Mouse (Mus musculus) telencephalon, adult 2 months (tissue): ENCODE data around the gene Abhd14b.

Source experiments
- DNase-seq: peaks from one replicate; pipeline ENCODE4 v3.0.0-alpha.2; 2011; ENCODE audit warnings: low read depth, low spot score

Gene Abhd14b

DNA sequence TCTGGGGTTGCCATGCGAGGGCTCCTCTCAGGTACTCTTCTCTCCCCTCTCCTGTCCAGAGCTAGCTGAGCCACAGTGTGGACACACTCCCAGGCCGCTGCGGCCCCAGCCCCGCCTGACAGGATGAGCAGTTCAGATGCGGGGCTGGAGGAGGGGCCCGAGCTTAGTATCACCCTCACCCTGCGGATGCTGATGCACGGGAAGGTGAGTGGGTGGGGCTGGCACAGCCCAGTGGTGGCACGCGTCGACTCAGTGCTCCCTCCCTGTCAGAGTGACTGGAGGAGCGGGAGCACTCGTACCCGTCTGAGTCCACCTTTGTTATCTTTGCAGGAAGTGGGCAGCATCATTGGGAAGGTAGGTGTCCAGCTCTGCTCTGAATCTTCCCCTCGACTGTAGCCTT lies 12.7 kb downstream of the Abhd14b start:
- DNase-seq: no peak

DNA sequence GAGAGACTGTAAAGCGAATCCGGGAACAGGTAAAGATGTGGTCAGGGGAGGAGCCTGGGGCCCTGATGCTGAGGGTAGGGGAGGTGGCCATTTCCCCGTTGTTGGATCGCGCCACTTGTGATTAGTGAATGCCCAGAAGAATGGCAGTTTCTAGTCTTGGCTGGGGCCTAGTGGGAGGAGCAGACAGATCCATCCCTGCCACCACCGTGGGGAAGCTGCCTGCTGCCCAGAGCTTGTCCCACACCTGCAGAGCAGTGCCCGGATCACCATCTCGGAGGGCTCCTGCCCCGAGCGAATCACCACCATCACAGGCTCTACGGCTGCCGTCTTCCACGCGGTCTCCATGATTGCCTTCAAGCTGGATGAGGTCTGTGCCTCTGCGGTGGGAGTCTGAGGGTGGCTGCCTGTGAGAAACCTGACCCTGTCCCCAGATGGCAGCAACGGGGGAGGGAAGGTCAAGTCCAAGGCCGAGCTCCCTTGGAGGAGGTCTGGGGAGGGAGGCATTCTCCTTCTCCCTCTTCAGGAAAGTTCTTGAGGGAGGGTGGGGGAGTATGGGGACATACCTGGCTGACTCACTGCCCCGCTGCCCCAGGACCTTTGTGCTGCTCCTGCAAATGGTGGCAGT lies 13.3 kb downstream of the Abhd14b start:
- DNase-seq: no peak

DNA sequence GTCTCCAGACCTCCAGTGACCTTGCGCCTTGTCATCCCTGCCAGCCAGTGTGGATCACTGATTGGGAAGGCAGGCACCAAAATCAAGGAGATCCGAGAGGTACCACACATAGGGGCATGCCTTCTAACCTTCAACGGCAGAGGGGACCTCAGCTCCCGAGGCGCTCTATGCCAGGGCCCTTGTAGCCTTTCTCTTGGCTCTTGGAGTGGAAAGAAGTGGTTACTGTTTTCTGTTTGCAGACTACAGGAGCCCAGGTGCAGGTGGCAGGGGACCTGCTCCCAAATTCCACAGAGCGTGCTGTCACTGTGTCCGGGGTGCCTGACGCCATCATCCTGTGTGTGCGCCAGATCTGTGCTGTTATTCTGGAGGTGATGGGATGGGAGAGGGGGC lies 13.8 kb downstream of the Abhd14b start:
- no peak for DNase-seq

DNA sequence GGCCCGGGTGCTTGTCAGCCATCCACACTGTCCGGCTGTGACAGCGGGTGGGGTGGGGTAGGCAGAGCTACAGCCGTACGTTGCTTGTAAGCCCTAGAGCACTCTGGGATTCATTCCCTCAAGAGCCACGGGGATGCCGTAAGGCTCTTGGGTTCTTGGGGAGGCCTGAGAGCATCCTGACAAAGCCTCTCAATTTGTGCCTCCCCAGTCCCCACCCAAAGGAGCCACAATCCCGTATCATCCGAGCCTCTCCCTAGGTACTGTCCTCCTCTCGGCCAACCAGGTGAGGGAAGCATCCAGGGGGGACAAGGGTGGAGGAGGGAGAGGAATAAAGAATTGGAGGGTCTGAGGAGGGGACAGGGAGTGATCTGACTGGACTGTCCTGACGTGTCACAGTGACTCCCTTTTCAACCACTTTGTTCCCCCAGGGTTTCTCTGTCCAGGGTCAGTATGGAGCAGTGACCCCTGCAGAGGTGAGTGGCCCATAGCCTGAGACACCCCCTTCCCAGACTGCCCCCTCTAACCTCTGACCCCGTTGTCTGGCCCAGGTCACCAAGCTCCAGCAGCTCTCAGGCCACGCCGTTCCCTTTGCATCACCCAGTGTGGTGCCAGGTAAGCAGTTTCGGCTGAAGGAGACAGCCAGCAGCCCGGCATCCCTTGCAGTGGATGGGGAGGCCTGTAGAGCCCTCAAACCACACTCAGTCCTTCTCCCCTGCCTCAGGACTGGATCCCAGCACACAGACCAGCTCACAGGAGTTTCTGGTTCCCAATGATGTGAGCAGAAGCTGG lies 14.6 kb downstream of the Abhd14b start:
- DNase-seq: no peak

DNA sequence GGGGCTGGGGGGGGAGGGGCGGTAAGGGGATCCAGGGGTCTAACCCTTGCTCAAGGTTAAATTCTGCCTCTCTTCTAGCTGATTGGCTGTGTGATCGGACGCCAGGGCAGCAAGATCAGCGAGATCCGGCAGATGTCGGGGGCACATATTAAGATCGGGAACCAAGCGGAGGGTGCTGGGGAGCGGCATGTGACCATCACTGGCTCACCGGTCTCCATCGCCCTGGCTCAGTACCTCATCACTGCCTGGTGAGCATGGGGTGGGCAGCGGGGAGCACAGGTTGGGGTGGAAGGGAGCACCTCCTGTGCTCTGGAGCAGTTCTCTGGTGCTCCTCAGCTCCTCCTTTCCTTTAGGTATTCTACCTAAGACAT lies 15.2 kb downstream of the Abhd14b start:
- no peak for DNase-seq

DNA sequence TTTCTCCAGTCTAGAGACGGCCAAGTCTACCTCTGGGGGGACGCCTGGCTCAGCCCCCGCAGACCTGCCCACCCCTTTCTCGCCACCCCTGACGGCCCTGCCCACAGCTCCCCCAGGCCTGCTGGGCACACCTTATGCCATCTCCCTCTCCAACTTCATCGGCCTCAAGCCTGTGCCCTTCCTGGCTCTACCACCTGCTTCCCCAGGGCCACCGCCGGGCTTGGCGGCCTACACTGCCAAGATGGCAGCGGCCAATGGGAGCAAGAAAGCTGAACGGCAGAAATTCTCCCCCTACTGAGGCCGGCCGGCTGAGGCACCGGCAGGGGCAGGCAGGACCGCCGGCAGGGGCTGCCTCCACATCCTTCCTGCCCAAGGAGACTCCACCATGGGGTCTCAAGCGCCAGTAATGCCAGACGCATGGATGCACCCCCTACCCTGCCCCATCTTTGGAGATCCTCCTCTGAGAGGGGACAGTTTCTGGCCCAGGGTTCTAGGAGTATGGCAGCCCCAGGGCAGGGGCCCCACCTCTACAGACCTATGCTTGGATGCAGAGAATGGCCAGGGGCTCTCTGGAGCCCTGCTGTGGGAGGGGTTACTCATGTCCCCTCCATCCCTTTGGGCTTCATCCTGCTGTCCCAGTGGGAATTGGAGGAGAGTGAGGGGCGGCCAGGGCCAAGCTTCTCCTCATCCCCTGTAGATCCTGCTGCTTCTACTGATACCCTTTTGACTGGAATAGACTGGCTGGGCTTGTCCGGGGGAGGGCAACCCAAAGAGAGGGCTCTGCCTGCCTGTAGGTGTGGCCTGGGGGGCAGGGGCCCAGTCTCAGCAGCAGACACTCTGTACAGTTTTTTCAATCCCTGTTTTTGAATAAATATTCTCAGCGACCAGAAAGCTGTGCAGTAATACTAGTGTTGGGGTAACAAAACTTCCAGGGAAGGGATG lies 16.1 kb downstream of the Abhd14b start:
- no peak for DNase-seq

DNA sequence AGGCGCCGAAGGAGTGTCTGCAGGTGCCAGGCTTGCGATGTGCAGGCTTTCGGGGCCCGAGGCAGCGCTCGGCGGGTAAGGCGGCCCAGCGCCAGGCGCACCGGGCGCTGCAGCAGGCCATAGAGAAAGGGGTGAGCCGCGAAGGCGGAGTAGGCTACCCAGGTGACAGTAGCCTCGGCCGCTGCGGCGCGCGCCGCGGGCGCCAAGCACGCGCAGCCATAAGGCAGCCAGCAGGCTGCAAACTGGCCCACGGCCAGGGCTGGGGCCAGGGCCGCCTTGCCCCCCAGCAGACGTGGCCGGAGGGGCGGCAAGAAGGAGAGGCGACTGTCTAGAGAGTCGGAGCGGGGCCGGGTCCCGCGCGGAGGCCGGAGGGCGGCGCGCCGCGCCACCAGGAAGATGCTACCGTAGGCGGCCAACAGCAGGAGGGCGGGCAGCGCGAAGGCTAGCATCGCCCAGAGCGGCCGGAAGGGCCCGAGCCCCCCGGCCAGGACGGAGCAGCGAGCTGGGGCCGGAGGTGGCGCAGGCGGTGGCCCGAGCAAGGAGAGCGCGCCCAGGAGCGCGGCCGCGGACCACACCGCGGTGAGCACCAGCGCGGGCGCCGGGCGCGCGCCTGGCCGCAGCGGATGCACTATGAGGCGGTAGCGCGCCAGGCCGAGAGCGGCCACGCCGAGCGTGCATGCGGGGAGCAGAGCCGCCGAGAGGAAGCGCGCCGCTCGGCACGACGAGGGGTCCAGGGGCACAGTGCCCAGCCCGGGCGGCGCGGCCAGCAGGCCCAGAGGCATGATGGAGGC lies 17.7 kb downstream of the Abhd14b start:
- no peak for DNase-seq

DNA sequence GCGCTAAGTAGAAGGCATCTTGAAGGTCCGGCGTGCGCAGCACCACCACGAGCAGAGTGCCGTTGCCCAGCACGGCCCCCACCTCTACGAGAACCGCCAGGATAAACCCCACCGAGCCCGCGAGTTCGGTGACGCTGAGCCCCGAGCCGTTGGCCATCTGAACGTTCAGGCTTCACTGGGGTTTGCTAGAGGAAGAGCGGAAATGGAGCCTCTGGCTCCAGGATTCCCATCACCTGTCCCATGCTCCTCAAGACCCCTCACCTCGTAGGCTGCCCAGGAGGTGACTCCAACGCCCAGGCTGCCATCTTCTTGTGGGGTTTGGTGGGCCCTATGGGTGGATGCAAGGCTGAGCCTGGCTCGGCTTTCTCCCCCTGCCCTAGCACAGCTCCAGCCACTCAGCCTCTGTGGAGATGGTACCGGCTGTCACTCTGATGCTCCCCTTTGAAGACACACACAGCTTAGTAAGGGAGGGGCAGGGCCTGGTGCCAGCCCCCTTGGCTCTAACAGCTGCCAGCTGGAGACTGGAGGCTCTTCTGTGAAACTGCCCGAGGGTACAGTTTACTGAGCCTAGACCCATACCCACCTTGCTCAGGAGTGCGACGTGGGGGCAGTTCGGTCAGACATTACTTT lies 18.4 kb downstream of the Abhd14b start, which contains the start of gene Gpr62:
Gene Gpr62, minus strand, starts transcription at position 368 of the 630 bp plus-strand sequence.
- DNase-seq: no peak

DNA sequence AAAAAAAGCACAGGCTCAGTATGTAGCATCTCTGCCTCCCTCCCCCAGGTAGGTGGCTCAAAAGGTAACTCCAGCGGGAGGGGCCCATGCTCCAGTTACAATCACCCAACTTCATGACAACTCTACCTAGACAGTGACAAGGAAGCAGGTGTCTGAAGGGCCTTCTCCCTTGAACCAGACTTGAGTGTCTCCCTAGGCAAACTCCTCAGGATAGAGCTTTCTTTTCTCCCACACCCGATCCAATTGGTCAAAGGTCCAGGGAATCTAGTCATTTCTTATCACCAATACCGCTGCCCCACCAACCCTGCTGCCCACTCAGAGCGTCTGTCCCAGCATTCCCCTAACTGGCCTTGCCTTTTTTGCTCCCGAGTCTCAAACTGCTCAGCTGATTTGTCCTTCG lies 19.5 kb downstream of the Abhd14b start:
- no peak for DNase-seq

DNA sequence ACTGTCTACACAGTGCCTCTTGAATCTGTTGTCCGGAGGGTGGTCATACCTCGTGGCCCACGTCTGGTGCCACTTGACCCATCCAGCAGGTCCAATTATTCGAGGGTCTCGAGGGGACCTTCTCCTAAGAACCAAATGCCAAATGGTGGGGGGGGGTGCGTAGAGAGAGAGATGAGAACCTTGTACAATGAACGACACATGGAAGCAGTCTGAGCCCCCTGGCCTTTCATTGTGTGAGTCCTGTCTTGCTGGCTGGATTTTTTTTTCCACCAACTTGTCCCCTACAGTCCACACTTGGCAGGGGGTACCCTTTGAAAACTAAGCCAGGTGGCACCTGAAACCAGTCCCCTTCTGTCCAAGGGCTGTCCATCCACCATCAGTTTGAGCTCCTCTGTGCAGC lies 20.5 kb downstream of the Abhd14b start:
- DNase-seq: no peak

DNA sequence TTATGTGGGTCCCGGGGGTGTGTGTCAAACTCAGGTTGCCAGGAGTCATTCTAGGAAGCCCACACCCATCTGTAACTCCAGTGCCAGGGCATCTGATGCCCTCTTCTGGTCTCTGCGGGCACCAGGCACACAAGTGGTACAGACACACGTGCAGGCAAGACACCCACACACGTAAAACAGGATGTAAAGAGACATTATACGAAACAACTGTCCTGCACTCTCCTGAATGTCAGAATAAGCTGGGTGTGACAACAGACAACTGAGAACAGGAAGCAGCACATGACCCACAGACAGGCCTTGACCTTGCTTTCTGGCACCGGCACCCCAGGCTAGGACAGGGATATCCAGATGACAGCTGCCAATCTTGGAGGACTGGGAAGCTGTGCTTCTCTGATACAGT lies 22.1 kb downstream of the Abhd14b start:
- no peak for DNase-seq

DNA sequence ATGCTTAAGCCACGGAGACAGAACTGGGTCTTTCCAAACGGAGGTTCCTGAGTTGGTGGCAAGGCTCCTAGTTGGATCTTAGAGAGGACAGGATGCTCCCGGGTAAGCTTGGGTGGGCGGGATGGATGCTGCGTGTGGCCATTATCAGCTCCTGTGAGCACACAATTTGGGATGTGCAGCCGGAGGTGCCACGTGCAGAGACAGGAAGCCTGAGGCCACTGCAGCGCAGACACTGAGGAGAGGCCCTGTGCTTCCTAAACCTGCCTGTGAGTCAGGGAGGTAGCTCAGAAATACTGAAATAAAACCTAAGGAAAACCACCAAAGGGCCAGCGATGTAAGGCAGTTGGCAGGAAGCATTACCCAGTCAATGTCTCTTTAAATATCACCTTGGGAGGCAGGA lies 22.5 kb downstream of the Abhd14b start:
- DNase-seq: no peak

DNA sequence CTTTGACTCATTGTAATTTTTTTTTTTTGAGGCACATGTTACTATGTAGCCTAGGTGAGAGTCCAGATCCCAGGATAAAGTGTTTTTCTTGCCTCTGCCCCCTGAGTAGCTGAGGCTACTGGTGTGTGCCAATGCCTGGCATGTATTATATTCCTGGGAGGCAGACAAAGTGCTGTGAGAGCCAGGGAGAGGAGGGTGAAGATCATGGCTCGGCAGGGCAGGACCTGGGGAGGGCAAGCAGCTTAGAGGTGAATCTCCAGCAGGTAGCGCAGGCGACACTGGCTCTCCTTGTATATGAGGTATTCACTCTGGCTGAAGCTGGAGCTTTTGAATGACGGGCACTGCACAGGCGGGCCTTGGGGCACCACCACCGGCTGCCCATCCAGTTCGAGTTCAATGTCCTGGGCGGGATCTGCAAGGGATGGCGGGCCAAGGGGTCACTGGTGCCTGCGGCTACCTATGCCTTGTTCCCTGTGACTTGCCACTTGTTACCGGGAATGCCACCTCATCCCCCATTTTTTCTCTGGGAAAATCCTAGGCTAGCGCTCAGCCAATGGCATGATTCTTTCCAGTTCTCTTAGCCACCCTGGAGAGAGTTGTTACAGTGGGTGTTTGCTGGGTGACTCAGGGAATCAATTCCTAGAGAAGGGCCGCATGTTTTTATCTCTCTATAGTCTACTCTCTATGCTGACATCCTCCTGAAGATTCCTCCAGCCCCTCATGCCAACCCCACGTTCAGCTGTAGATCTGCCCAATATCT lies 23.9 kb downstream of the Abhd14b start:
- no peak for DNase-seq

DNA sequence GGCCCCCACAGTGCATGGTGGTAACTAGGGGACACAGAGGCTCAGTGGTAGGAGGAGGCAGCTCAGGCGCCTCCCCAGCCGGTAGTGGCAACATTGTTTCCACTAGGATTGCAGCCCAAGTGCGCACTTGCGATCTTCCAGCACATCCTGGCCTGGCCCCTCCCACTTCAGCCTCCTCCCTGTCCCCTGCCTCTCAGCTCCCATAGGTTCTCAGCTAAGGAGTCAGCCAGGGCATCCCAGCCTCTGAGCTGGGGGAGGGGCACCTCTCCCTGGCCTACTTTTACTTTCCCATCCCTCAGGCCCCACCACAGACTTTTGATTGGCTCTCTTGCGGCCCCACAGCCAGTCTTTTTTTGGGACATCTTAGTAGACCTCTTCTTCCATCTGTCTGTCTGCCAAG lies 24.6 kb downstream of the Abhd14b start:
- no peak for DNase-seq

DNA sequence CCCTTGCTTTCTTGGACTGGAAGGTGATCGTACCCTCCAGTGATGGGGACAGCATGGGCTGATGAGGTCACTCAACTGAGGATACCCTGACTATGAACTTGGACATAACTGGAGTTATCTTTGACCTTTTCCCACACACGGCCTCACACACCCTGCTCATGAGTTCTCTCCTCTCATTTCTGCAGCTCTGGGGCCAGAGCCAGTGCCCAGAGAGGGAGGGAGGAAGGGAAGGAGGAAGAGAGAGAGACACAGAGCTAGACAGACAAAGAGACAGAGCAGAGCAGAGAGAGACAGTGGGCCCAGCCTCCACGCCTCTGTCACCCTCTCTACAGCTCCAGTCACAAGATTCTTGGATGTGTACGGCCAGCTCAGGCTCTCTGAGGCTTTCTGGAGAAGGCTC lies 25.1 kb downstream of the Abhd14b start:
- DNase-seq: no peak

DNA sequence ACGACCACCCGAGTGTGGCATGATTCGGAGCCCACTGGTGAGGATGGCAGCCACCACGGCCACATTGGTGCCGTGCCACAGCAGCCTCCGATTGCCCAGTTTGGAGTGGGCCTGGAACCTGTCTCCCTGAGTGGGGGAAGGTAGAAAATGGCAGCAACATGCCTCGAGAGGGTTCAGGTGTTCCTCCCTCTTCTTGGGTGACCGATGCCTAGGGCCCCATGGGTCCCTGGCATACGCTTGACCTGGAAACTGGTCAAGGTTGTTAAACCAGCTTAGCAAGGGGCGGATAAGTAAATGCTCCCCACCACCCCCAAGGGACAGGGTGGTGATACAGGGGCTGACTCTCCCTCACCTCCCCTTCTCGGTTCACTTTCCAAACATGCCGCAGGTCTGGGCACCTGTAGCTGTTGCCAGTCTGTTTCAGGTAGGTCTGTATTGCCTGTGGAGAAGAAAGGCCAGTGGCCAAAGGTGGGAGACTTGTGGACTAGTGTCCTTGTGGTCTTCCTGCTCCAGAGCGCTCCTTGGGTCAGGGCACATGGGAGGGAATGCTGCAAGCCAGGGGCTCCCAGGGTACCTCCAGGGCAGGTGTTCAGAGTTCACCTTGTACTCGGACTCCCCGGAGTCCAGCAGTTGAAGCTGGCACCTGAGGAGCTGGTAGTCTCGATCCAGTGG lies 26.0 kb downstream of the Abhd14b start:
- DNase-seq: no peak

DNA sequence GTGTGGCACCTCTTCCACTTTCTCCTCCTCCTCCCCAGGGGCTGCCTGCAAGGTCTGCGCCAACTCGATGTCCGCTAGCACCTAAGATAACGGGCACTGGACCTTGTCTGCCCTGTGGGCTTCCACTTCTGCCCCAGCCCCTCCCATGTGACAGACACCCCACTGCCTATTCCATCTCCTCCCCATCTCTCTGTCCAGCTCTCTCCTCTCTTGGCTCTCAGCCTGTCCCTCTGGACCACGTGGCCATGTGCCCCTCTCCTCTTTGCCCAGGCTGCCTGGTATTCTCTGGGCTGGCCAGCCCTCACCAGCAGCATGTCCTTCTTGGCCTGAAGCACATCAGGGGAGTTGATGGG lies 26.5 kb downstream of the Abhd14b start:
- no peak for DNase-seq

DNA sequence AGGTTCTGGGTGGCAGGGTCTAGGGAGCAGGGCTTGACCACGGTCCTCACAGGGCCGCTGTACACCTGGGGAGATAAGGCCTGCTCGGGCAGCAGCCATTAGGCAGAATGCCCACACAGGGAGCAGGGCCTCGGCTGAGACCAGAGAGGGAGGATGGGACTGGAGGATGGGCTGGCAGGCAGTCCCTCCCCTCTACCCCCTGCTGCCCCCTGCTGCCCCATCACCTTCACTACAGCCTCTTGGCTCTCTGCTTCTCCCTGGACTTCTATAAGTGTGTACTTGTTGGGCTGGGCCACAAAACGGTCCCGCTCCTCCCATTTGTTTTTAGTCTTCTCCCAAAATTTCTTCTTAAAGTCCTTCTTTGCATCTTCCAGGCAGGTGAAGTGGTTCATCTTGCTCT lies 27.2 kb downstream of the Abhd14b start:
- DNase-seq: no peak

DNA sequence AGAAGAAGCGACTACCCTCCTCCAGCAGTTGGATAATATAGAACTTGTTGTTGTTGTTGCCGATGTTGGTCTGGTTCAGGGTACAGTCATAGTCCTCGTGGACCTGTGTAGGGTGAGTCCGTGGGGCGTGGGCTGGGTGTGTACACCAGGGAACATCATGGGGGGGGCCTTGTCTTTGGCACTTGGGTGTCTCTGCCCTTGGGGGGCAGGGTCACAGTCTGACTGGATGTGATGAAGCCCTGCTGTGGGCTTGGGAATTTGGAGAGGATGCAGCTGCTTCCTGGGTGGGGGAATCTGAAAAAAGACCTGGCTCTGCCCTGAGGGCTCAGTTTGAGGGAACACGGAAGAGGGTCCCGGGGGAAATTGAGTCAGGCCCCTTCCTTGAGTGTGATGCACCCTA lies 27.8 kb downstream of the Abhd14b start:
- DNase-seq: no peak

DNA sequence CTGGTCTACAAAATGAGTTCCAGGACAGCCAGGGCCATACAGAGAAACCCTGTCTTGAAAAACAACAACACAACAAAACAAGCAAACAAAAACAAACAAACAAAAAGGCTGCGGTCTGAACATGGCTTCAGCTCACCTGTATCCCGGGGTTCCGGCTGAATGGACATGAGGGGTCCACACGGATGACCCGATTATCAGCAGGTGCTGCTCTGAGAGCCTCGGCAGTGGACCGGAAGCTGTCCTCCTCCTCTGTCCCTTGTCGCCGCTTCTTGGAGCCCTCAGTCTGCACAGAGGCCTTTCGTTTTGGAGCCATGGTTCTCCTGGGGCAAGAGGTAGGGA lies 28.4 kb downstream of the Abhd14b start, which contains the start of gene Rrp9:
Gene Rrp9, plus strand, starts transcription at position 301 of the 339 bp plus-strand sequence.
- DNase-seq: no peak
